Mouse (Mus musculus) left cerebral cortex, adult 2 months (tissue): Measurements from ENCODE around the gene Atrn. TPM values are rescaled to one million over a fixed set of nuclear protein-coding genes. Genes with fewer than 3 reads are reported as not detected.

Experiments
- DNase-seq, 2 experiments: peaks; one replicate each; pipeline ENCODE4 v3.0.0; 2021 to 2022; ENCODE audit warnings: low spot score in 2 of 2, mixed read lengths in 1 of 2; ENCODE audit errors: extremely low spot score in 1 of 2
- H3K27ac ChIP-seq: fragments of 200-600 bp; 2 replicates; pipeline ENCODE4 v1.8.1; 2022
- H3K4me3 ChIP-seq: fragments of 200-600 bp; 2 replicates; pipeline ENCODE4 v1.8.1; 2022
- CTCF ChIP-seq: fragments of 200-600 bp; IDR thresholded peaks from 2 replicates; pipeline ENCODE4 v1.8.1; 2022; ENCODE audit warnings: antibody characterized with exemption, mild to moderate bottlenecking, moderate library complexity
- intact Hi-C: fragments of 180-260 bp; cut with DNase I; formaldehyde crosslinking; loops from one replicate; pipeline ENCODE4 v1.15.1; 2025
- total RNA-seq, 2 experiments: library from RNA; stranded (reverse); gene quantifications; 2 replicates each; pipeline ENCODE4 v1.2.3; 2021

The Atrn gene
- total RNA-seq, 2 experiments from 2014 or later: 118 to 126 TPM

- TF ChIP-seq CTCF: no peak
- intact Hi-C loops: no loop called here
- Histone ChIP-seq H3K4me3 (no peak overlapping the region), H3K27ac (no peak overlapping the region)
- DNase-seq: no peak
These were observed 10.3 kb downstream of the Atrn start for GRCm38 (mm10) chr2:130916521-130917147.

- no peak overlapping the region for H3K27ac ChIP-seq
- no peak for DNase-seq
- TF ChIP-seq CTCF: no peak
- H3K4me3 ChIP-seq: no peak overlapping the region
- intact Hi-C loops: no loop called here
These were observed 11.4 kb downstream of the Atrn start for GRCm38 (mm10) chr2:130917686-130918085.

GRCm38 (mm10) chr2:130919062-130919593 lies 12.8 kb downstream of the Atrn start:
- intact Hi-C loops: no loop called here

GRCm38 (mm10) chr2:130924950-130925349 lies 18.7 kb downstream of the Atrn start:
- Histone ChIP-seq H3K27ac (no peak overlapping the region), H3K4me3 (no peak overlapping the region)
- no peak for DNase-seq
- TF ChIP-seq CTCF: no peak
- intact Hi-C loops: no loop called here

More at GRCm38 (mm10) chr2:130919062-130919593, 12.8 kb downstream of the Atrn start:
- Histone ChIP-seq H3K4me3 (no peak overlapping the region), H3K27ac (no peak overlapping the region)
- no peak for DNase-seq
- TF ChIP-seq CTCF: no peak

- intact Hi-C loops: no loop called here
- Histone ChIP-seq H3K4me3 (no peak overlapping the region), H3K27ac (no peak overlapping the region)
- TF ChIP-seq CTCF: no peak
- DNase-seq: no peak
These were observed 21.7 kb downstream of the Atrn start for GRCm38 (mm10) chr2:130928031-130928430.

- intact Hi-C loops: no loop called here
- DNase-seq: no peak
- Histone ChIP-seq H3K4me3 (no peak overlapping the region), H3K27ac (no peak overlapping the region)
- TF ChIP-seq CTCF: no peak
These were observed 22.2 kb downstream of the Atrn start for GRCm38 (mm10) chr2:130928530-130928929.

GRCm38 (mm10) chr2:130929994-130930393 lies 23.7 kb downstream of the Atrn start:
- DNase-seq: no peak
- Histone ChIP-seq H3K27ac (no peak overlapping the region), H3K4me3 (no peak overlapping the region)
- intact Hi-C loops: no loop called here
- TF ChIP-seq CTCF: no peak

GRCm38 (mm10) chr2:130932865-130933264 lies 26.6 kb downstream of the Atrn start:
- intact Hi-C loops: no loop called here
- no peak overlapping the region for H3K4me3 ChIP-seq
- no peak for DNase-seq
- TF ChIP-seq CTCF: no peak
- H3K27ac ChIP-seq: no peak overlapping the region

GRCm38 (mm10) chr2:130949781-130950180 lies 43.5 kb downstream of the Atrn start:
- TF ChIP-seq CTCF: no peak

GRCm38 (mm10) chr2:130950548-130950947 lies 44.3 kb downstream of the Atrn start:
- DNase-seq: peak; percentile 85 to 90
- peak; percentile 99 for TF ChIP-seq CTCF
- Histone ChIP-seq H3K27ac (no peak overlapping the region; the same call in 1 of the 2 replicates), H3K4me3 (no peak overlapping the region)
- intact Hi-C loops: loop anchor here (1.0 to 5.0 kb wide), 2 partner anchors 113 to 131 kb away; no protein-coding TSS in a partner anchor

More at GRCm38 (mm10) chr2:130949781-130950180, 43.5 kb downstream of the Atrn start:
- Histone ChIP-seq H3K27ac (no peak overlapping the region; the same call in 1 of the 2 replicates), H3K4me3 (no peak overlapping the region)
- DNase-seq: no peak
- intact Hi-C loops: loop anchor here (1.0 to 5.0 kb wide), 2 partner anchors 112 to 130 kb away; no protein-coding TSS in a partner anchor

GRCm38 (mm10) chr2:130958906-130959305 lies 52.6 kb downstream of the Atrn start:
- no peak overlapping the region for H3K27ac ChIP-seq
- H3K4me3 ChIP-seq: no peak overlapping the region
- intact Hi-C loops: no loop called here
- no peak for TF ChIP-seq CTCF
- no peak for DNase-seq

GRCm38 (mm10) chr2:130961851-130962250 lies 55.6 kb downstream of the Atrn start:
- intact Hi-C loops: no loop called here

GRCm38 (mm10) chr2:130965042-130965441 lies 58.7 kb downstream of the Atrn start:
- intact Hi-C loops: no loop called here
- no peak for DNase-seq

More at GRCm38 (mm10) chr2:130961851-130962250, 55.6 kb downstream of the Atrn start:
- TF ChIP-seq CTCF: peak; percentile 65
- no peak overlapping the region for H3K4me3 ChIP-seq
- H3K27ac ChIP-seq: no peak overlapping the region
- DNase-seq: no peak

More at GRCm38 (mm10) chr2:130965042-130965441, 58.7 kb downstream of the Atrn start:
- no peak for TF ChIP-seq CTCF
- Histone ChIP-seq H3K27ac (no peak overlapping the region), H3K4me3 (no peak overlapping the region)
